Mouse (Mus musculus): ENCODE measurements at regions not wholly inside any gene's neighbourhood (a gene's known extent, or its start where the extent isn't known, plus 50 kb on each side); places are given as distances from the start of the nearest gene placed in this dataset.

- Histone ChIP-seq H3K4me3 (ENCODE audit: low read depth, low read length) (no peak overlapping the region), H3K4me1 (ENCODE audit: insufficient read depth, low read depth, low read length) (no peaks in the 10 kb centered on the region), H3K9me3 (replicated peaks) (peaks cover 49% of the 10 kb centered on the region), H3K36me3 (replicated peaks) (no peaks in the 10 kb centered on the region), H3K27me3 (ENCODE audit: insufficient read depth, low read length) (no peaks in the 10 kb centered on the region)
- no peak for DNase-seq (ENCODE audit: low spot score)
- TF ChIP-seq GATA1 (IDR thresholded peaks at IDR 0.05; ENCODE audit: borderline replicate concordance, low read length) = no peak
- ATAC-seq (ENCODE audit: extremely low read depth, insufficient number of reproducible peaks, low FRiP score, poor library complexity, severe bottlenecking) = no peak
These were observed 77.9 kb upstream of the D7Ertd443e start for GRCm38 (mm10) chr7:134463380-134463779.

GRCm38 (mm10) chr7:134467216-134467615, 81.8 kb upstream of the D7Ertd443e start:
- Histone ChIP-seq H3K9me3 (replicated peaks) (peaks cover 53% of the 10 kb centered on the region), H3K36me3 (replicated peaks) (no peaks in the 10 kb centered on the region), H3K4me1 (ENCODE audit: insufficient read depth, low read depth, low read length) (no peaks in the 10 kb centered on the region), H3K4me3 (ENCODE audit: low read depth, low read length) (no peak overlapping the region), H3K27me3 (ENCODE audit: insufficient read depth, low read length) (no peaks in the 10 kb centered on the region)
- TF ChIP-seq POLR2AphosphoS5 (IDR thresholded peaks at IDR 0.05; ENCODE audit: insufficient replicate concordance, low read depth, low read length) (no peak), TAL1 (conservative IDR thresholded peaks at IDR 0.05; ENCODE audit: low read depth, low read length) (no peak), CTCF (IDR thresholded peaks at IDR 0.05; ENCODE audit: low read depth, low read length) (no peak), GATA2 (IDR thresholded peaks at IDR 0.05; ENCODE audit: borderline replicate concordance, low read depth, low read length) (no peak), GATA1 (IDR thresholded peaks at IDR 0.05; ENCODE audit: borderline replicate concordance, low read length) (no peak)
- ATAC-seq (ENCODE audit: extremely low read depth, insufficient number of reproducible peaks, low FRiP score, poor library complexity, severe bottlenecking) (no peak), DNase-seq (ENCODE audit: low spot score) (no peak)

- H3K4me1 ChIP-seq (ENCODE audit: insufficient read depth, low read depth, low read length) = no peaks in the 10 kb centered on the region
- no peak for DNase-seq (ENCODE audit: low spot score)
- H3K9me3 ChIP-seq (replicated peaks) = peaks cover 48% of the 10 kb centered on the region
- TF ChIP-seq POLR2AphosphoS5 (IDR thresholded peaks at IDR 0.05; ENCODE audit: insufficient replicate concordance, low read depth, low read length) = no peak
- TF ChIP-seq TAL1 (conservative IDR thresholded peaks at IDR 0.05; ENCODE audit: low read depth, low read length) = no peak
- TF ChIP-seq GATA2 (IDR thresholded peaks at IDR 0.05; ENCODE audit: borderline replicate concordance, low read depth, low read length) = no peak
- TF ChIP-seq CTCF (IDR thresholded peaks at IDR 0.05; ENCODE audit: low read depth, low read length) = no peak
- no peak for TF ChIP-seq GATA1 (IDR thresholded peaks at IDR 0.05; ENCODE audit: borderline replicate concordance, low read length)
- H3K4me3 ChIP-seq (ENCODE audit: low read depth, low read length) = no peak overlapping the region
- no peak for ATAC-seq (ENCODE audit: extremely low read depth, insufficient number of reproducible peaks, low FRiP score, poor library complexity, severe bottlenecking)
- H3K27me3 ChIP-seq (ENCODE audit: insufficient read depth, low read length) = no peaks in the 10 kb centered on the region
- no peaks in the 10 kb centered on the region for H3K36me3 ChIP-seq (replicated peaks)
These were observed 85.8 kb upstream of the D7Ertd443e start for GRCm38 (mm10) chr7:134471286-134471685.

- H3K9me3 ChIP-seq (replicated peaks) = peaks cover 35% of the 10 kb centered on the region
- H3K36me3 ChIP-seq (replicated peaks) = no peaks in the 10 kb centered on the region
- TF ChIP-seq GATA2 (IDR thresholded peaks at IDR 0.05; ENCODE audit: borderline replicate concordance, low read depth, low read length) = no peak
- no peak for TF ChIP-seq GATA1 (IDR thresholded peaks at IDR 0.05; ENCODE audit: borderline replicate concordance, low read length)
- no peak for TF ChIP-seq CTCF (IDR thresholded peaks at IDR 0.05; ENCODE audit: low read depth, low read length)
- H3K4me1 ChIP-seq (ENCODE audit: insufficient read depth, low read depth, low read length) = no peaks in the 10 kb centered on the region
- no peak overlapping the region for H3K4me3 ChIP-seq (ENCODE audit: low read depth, low read length)
- DNase-seq (ENCODE audit: low spot score) (no peak), ATAC-seq (ENCODE audit: extremely low read depth, insufficient number of reproducible peaks, low FRiP score, poor library complexity, severe bottlenecking) (no peak)
- no peaks in the 10 kb centered on the region for H3K27me3 ChIP-seq (ENCODE audit: insufficient read depth, low read length)
These were observed 105.9 kb upstream of the D7Ertd443e start for GRCm38 (mm10) chr7:134491326-134491725.

- no peaks in the 10 kb centered on the region for H3K4me1 ChIP-seq (ENCODE audit: insufficient read depth, low read depth, low read length)
- no peak overlapping the region for H3K4me3 ChIP-seq (ENCODE audit: low read depth, low read length)
- no peak for DNase-seq (ENCODE audit: low spot score)
- TF ChIP-seq TAL1 (conservative IDR thresholded peaks at IDR 0.05; ENCODE audit: low read depth, low read length) (no peak), GATA2 (IDR thresholded peaks at IDR 0.05; ENCODE audit: borderline replicate concordance, low read depth, low read length) (no peak), POLR2AphosphoS5 (IDR thresholded peaks at IDR 0.05; ENCODE audit: insufficient replicate concordance, low read depth, low read length) (no peak), CTCF (IDR thresholded peaks at IDR 0.05; ENCODE audit: low read depth, low read length) (no peak), GATA1 (IDR thresholded peaks at IDR 0.05; ENCODE audit: borderline replicate concordance, low read length) (no peak)
- no peaks in the 10 kb centered on the region for H3K27me3 ChIP-seq (ENCODE audit: insufficient read depth, low read length)
- no peaks in the 10 kb centered on the region for H3K36me3 ChIP-seq (replicated peaks)
- ATAC-seq (ENCODE audit: extremely low read depth, insufficient number of reproducible peaks, low FRiP score, poor library complexity, severe bottlenecking) = no peak
- peaks cover 41% of the 10 kb centered on the region for H3K9me3 ChIP-seq (replicated peaks)
These were observed 111.8 kb upstream of the D7Ertd443e start for GRCm38 (mm10) chr7:134497219-134497618.

- no peak overlapping the region for H3K4me3 ChIP-seq (ENCODE audit: low read depth, low read length)
- ATAC-seq (ENCODE audit: extremely low read depth, insufficient number of reproducible peaks, low FRiP score, poor library complexity, severe bottlenecking) (no peak), DNase-seq (ENCODE audit: low spot score) (no peak)
- H3K4me1 ChIP-seq (ENCODE audit: insufficient read depth, low read depth, low read length) = no peaks in the 10 kb centered on the region
- TF ChIP-seq CTCF (IDR thresholded peaks at IDR 0.05; ENCODE audit: low read depth, low read length) (no peak), TAL1 (conservative IDR thresholded peaks at IDR 0.05; ENCODE audit: low read depth, low read length) (no peak), GATA2 (IDR thresholded peaks at IDR 0.05; ENCODE audit: borderline replicate concordance, low read depth, low read length) (no peak), GATA1 (IDR thresholded peaks at IDR 0.05; ENCODE audit: borderline replicate concordance, low read length) (no peak), POLR2AphosphoS5 (IDR thresholded peaks at IDR 0.05; ENCODE audit: insufficient replicate concordance, low read depth, low read length) (no peak)
- no peaks in the 10 kb centered on the region for H3K27me3 ChIP-seq (ENCODE audit: insufficient read depth, low read length)
- H3K9me3 ChIP-seq (replicated peaks) = peaks cover 45% of the 10 kb centered on the region
- H3K36me3 ChIP-seq (replicated peaks) = no peaks in the 10 kb centered on the region
These were observed 112.4 kb upstream of the D7Ertd443e start for GRCm38 (mm10) chr7:134497870-134498269.

- peaks cover 48% of the 10 kb centered on the region for H3K9me3 ChIP-seq (replicated peaks)
- no peaks in the 10 kb centered on the region for H3K27me3 ChIP-seq (ENCODE audit: insufficient read depth, low read length)
- no peak overlapping the region for H3K4me3 ChIP-seq (ENCODE audit: low read depth, low read length)
- TF ChIP-seq TAL1 (conservative IDR thresholded peaks at IDR 0.05; ENCODE audit: low read depth, low read length) (no peak), CTCF (IDR thresholded peaks at IDR 0.05; ENCODE audit: low read depth, low read length) (no peak), GATA1 (IDR thresholded peaks at IDR 0.05; ENCODE audit: borderline replicate concordance, low read length) (no peak), GATA2 (IDR thresholded peaks at IDR 0.05; ENCODE audit: borderline replicate concordance, low read depth, low read length) (no peak), POLR2AphosphoS5 (IDR thresholded peaks at IDR 0.05; ENCODE audit: insufficient replicate concordance, low read depth, low read length) (no peak)
- H3K36me3 ChIP-seq (replicated peaks) = no peaks in the 10 kb centered on the region
- ATAC-seq (ENCODE audit: extremely low read depth, insufficient number of reproducible peaks, low FRiP score, poor library complexity, severe bottlenecking) = no peak
- DNase-seq (ENCODE audit: low spot score) = no peak
- H3K4me1 ChIP-seq (ENCODE audit: insufficient read depth, low read depth, low read length) = no peaks in the 10 kb centered on the region
These were observed 113.3 kb upstream of the D7Ertd443e start for GRCm38 (mm10) chr7:134498716-134499115.

All from G1E (cell line).